Mouse (Mus musculus) right cerebral cortex, adult 2 months (tissue): ENCODE measurements around the gene Slc5a2.

Source experiments
- DNase-seq, 2 experiments: peaks; one replicate each; pipeline ENCODE4 v3.0.0; 2021 to 2022; ENCODE audit warnings: low spot score in 2 of 2

Slc5a2 gene

DNA sequence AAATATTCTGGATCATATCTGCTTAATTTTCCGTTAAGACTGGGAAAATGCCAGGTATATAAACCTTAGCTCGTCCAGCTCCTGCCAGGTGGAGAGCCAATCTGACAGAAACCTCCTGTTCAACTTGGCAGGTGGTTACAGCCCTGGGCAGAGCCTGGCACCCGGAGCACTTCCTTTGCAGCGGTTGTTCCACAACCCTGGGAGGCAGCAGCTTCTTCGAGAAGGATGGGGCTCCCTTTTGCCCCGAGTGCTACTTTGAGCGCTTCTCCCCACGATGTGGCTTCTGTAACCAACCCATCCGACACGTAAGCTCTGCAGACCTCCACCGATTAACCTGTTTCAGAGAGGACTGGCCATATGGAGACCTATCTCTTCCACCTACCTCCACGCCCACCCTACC lies 13.5 kb upstream of the Slc5a2 start:
- DNase-seq, result no peak

DNA sequence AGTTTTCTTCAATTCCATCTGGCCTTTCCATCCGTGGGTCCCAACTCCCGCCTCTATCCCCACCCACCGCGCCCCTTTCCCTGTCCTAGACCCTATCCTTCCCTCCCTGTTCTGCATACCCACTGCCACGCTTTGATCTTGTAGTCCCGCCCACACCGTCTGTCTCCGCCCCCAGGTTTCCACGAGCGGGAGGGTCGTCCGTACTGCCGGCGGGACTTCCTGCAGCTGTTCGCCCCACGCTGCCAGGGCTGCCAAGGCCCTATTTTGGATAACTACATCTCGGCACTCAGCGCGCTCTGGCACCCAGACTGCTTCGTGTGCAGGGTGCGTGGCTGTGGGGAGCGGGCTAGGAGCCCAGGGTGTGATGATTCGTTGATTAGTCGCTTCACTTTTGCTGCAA lies 12.8 kb upstream of the Slc5a2 start:
- peak; percentile 75 to 80 for DNase-seq

DNA sequence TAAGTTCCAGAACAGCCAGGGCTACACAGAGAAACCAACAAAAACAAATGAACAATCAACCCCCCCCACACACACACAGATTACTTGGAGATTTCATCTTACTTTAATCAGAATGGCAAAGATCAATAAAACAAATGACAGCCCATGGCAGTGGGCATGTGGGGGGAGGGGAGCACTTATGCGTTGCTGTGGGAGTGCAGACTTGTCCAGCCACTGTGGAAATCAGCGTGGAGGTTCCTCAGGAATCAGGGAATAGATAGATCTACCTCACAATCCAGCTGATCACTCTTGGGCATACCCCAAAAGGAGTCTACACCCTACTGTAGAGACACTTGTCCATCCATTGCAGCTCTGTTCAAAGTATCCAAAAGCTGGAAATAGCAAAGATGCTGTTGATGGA lies 10.5 kb upstream of the Slc5a2 start:
- no peak for DNase-seq

DNA sequence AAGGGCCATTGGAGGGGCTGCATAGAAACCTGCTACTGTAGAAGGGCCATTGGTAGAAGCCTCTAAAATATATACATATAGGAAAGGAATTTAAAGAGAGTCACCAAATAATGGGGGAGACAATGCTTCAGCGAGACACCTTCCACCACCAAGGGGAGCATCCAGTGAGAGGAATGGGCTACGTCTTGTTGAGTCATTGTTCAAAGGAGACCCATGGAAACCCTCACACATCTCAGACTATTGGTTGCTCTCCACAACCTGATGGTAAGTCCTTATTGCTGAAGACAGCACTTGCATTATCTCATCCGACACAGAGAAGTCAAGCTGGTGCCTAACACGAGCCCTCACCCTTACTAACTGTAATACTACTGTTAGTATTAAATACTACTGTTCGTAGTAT lies 9.7 kb upstream of the Slc5a2 start:
- DNase-seq, result no peak

DNA sequence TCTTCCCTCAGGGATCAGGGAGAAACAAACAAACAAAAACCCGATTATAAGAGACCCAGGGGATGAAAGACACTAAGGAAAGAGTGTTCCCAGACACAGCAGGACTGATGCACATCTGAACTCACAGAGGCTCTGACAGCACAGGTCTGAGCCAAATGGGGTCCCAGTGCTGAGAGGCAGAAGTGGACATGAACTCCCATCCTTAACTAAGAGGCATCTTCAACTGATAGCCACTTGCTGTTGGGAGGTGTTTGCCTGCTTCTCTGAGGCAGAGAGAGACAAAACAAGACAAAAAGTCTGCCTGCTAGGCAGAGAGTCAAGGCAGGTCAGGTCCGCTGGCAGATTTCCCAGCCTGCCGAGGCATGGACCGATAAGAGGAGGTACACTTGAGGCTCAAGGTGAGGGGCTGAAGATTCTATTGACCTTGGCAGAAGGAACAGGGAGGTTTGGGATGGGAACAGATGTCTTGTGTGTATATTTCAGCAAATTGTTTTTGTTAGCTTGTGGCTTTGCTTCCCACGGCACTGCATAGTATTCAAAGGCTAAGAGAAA lies 8.6 kb upstream of the Slc5a2 start:
- DNase-seq, result no peak

DNA sequence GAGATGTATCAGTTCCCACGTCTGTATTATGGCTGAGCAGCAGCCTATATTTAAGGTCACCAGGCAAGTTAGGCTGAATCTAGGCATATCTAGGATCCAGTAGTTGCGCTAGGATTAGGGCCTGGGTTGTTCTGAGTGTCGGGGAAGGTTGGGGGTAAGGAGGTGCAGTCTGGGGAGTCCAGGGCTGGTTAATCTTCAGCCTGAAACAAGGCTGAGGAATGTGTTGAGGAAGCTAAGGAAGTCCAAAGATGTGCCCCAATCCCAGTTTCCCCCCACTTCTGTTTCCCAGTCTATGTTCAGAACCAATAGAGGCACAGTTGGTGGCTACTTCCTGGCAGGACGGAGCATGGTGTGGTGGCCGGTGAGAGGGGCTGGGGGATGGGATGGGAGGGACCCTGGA lies 599 bp downstream of the Slc5a2 start:
- no peak for DNase-seq

DNA sequence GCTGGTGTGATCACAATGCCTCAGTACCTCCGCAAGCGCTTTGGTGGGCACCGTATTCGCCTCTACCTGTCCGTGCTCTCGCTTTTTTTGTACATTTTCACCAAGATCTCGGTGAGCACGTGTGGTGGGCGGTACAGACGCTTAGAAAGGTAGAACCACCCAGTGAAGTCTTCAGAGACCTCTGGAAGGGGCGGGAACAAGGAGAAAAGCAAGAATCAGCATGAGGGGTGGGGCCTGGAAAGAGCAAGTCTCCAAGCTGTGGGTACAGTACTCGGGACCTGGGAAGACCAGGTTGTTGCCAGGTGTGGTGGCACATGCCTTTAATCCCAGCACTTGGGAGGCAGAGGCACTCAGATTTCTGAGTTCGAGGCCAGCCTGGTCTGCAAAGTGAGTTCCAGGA lies 1.9 kb downstream of the Slc5a2 start:
- DNase-seq, result no peak

DNA sequence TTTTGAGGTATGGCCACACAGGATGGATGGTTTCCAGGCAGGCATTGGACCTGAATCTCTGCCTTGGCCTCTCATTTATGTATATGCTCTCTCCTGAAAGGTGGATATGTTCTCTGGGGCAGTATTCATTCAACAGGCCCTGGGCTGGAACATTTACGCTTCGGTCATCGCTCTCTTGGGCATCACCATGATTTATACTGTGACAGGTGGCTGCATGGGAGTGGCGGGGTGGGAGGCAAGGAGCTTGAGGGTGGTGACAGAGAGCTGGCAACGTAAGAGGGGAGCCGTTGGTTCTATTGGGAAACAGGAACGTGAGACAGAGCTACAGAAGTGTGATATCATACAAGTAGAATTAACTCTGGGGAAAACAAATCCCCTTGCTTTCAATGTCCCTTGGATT lies 2.4 kb downstream of the Slc5a2 start:
- DNase-seq, result no peak

DNA sequence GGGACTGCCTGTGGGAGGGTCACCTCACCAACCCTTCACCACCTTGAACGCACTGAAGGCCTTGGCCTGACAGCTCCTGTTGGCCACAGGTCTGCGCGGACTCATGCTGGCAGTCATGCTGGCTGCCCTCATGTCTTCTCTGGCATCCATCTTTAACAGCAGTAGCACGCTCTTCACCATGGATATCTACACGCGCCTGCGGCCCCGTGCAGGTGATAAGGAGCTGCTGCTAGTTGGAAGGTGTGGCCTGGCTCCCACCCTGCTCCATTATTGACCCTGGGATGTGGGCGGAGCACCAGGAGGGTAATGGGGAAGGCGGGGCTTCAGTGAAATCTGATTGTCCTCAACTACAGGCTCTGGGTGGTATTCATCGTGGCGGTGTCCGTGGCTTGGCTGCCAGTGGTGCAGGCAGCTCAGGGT lies 5.0 kb downstream of the Slc5a2 start:
- DNase-seq, result no peak

DNA sequence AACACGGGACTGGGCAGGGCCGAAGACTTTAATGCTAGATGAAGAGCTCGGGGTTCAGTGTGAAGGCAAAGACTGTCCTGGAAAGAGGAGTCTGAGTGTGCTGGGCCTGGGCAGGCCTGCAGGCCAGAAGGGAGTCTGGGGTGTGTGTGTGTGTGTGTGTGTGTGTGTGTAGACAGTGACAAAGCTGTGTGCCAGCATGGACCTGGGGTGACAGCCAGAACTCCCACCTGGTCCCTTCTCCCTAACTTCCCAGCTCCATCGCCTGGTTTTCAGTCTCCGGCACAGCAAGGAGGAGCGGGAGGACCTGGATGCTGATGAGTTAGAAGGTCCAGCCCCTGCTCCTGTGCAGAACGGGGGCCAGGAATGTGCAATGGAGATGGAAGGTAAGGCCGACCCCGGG lies 6.0 kb downstream of the Slc5a2 start:
- DNase-seq, result no peak

DNA sequence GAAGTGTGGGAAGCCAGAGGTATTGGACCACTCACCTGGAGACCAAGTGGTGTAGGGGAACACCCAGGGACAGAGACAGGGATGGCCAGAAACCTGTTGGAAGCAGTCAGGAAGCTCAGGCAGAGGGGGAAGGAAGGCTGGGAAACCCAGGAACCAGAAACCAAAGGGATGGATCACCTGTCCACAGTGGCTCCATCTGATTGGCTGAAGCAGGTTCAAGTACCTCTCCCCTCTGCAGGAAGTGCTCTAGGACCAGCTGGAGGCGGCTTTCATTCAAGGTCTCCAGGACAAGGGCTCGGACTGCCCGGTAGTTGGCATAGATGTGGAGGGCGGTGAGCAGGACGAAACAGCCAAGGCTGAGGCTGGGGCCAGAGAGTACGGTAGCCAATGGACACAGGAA lies 10.6 kb downstream of the Slc5a2 start:
- DNase-seq, result no peak

DNA sequence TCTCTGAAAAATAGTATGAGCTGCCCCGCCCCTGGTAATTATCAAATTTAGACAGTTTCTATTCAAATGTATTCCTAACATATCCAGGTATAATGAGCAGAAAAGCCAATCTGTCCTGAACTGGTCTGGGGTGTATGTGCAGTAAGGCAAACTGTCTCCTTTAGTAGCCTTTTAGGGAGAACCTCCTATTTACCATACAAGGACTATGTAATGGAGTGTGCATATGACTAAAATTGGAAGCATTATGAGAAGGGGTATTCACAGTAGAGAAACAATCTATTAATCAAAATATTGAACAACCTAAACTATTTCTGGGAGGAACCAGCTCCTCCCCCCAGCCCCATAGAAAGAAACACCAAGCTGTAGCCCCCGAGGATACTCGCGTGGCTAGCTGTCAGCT lies 14.3 kb downstream of the Slc5a2 start:
- DNase-seq, result no peak

DNA sequence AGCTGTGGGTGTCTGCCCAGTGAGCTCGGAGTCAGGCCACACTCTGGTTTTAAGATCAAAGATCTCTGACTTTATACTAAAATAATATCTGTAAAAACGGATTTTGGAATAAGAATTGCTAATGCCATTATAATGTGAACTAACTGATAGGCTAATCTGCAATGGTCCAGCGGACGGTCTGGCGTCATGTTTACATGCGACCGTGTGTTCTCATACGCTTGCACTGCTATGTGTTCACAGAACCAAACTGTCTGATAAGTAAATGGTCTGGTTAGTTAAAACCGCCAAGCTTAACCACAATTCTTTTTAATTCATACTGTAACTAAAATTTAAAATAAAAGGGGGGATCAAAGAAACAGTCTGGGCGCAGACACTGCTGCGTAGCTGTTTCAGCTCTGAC lies 16.3 kb downstream of the Slc5a2 start:
- DNase-seq, result no peak

DNA sequence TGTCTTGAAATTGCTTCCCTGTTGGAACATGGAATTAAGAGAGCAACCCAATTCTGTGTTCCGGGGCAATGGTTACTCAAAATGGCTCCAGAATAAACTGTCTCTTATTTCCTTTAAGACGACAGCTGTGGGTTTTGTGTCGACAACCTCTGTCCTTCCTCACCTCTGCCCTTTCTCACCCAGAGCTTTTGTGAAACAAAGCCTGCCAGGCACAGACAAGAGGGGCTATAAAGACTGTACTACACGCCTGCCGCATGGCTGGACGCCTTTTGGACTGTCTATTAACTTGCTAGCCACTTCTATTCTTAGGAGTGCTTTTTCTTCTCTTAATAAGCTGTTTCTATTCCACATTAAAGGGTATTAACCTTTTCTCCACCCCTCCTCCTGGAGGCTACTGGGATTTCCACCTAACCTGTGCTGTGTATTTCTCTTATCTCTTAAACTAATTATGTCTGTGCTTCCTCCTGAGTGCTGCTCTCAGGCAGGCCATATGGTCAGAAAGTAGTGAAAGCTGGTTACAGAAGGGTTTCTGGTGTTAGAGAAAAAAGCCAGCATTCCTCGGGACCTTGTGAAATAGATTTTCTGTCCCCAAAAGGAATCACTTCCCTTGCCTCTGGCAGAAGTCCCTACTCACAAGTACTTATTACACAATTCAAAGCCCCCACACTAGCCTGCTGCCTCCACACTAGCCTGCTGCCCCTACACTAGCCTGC lies 17.2 kb downstream of the Slc5a2 start:
- DNase-seq, result no peak

DNA sequence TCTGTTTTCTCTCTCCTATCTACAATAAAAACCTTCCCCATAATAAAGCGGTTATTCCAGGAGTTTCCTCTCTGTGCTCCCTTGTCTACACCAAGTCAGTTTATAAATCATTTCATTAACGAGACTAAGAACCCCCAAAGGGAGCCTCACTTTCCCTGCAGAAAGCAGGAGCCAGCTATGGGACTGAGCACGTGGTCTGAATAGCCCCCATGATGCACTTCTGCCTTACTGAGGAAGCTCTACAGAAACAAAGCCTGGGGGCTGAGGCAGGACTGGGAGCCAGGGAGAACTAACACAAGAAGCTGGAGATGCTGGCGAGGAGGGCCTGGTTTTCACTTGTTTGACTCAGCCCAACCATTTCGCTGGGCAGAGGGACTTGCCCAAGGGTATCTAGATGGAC lies 18.6 kb downstream of the Slc5a2 start:
- DNase-seq, result no peak

DNA sequence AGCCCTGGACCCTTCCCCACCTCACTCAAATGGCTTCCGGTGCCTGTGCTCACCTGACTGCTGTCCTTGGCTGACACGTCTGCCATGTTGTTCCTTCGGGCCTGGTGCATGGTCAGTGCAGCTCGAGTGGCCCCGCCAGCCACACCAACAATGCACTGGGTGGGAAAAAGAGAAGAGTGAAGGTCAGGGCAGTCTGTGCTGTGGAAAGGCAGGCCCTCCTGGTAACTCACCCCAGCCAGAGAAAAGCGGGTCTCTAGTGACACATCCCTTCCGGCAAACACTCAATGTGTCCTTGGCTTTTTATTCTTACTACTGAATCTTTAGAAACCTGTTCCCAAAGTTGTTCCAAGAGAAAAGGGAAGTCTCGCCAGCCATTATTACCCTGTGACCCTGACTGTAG lies 19.6 kb downstream of the Slc5a2 start:
- DNase-seq, result no peak

DNA sequence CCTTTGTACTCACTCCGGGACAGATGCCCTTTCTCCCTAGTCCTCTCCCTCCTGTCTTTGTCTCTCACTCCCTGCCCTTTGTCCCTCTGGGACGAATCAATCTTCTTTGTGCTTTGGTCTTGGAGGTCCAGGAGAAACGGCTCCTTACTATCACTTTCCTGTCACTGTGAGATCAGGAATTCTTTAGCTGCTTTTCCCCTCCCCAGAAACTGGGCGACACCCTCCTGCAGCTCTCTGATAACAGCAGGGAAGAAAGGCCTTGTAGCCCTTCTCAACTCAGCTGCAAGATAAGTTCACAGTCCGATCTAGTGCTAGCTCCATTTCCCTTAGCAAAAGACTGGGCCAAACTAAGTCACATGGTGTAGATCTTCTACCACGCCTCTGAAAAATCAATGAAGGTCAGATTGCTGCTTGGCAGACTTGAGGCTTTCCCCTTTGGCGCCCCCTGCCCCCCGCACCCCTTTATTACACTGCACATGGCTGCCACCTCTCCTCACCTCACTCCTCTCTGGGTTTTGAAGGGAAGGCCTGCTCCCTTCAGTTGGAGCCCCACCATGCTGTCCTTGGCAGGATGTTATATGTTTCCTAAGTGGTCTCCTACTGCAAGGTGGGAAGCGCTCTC lies 23.6 kb downstream of the Slc5a2 start:
- no peak for DNase-seq

DNA sequence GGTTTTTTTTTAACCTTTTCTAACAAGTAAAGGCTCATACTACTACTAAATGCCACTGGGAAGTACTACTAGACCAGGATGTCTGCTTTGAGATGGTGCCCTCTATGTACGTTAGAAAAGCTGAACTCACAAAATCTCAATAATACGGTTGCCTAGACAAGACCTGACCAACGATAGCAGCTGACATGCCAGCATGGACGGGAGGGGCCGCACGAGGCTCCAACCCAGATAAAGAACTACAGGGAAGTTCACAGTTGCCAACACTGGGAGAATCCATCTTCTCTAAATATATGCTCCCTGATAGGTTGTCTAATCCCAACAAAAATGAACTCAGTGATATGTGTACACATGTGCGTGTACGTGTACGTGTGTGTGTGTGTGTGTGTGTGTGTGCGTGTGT lies 29.3 kb downstream of the Slc5a2 start:
- DNase-seq, result no peak

DNA sequence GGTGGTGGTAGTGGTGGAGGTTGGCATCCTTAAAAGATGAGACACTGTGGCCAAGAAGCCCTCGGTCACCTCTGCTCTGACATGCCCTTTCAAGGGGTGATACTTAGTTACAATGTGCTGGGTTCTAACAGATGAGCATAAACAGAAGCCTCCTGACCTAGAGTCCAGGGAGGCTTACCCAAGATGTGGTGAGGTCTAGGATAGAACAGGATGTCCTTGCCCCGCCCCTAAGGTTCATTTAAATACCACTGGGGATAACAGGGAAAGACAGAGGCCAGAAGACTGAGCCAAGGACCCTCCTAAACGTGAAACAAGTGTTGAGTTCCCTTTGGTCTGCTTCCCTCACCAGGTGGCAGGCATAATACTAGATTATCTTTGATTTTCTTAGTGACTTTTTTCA lies 31.1 kb downstream of the Slc5a2 start:
- DNase-seq, result no peak

DNA sequence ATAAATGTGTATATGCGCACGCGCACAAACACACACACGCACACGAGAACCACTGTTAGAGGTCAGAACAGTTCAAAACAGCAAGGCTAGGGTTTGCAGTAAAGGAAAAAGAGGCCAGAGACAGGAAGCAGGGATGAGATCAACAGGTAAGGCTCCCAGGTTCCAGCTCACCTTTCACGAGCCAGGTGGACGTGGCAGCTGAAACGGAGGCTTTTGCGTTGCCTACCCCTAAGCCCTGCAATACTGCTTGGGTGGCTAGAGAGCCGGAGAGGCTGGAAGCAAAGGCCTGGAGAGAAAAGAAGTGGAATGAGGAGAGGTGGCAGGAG lies 31.8 kb downstream of the Slc5a2 start:
- no peak for DNase-seq

DNA sequence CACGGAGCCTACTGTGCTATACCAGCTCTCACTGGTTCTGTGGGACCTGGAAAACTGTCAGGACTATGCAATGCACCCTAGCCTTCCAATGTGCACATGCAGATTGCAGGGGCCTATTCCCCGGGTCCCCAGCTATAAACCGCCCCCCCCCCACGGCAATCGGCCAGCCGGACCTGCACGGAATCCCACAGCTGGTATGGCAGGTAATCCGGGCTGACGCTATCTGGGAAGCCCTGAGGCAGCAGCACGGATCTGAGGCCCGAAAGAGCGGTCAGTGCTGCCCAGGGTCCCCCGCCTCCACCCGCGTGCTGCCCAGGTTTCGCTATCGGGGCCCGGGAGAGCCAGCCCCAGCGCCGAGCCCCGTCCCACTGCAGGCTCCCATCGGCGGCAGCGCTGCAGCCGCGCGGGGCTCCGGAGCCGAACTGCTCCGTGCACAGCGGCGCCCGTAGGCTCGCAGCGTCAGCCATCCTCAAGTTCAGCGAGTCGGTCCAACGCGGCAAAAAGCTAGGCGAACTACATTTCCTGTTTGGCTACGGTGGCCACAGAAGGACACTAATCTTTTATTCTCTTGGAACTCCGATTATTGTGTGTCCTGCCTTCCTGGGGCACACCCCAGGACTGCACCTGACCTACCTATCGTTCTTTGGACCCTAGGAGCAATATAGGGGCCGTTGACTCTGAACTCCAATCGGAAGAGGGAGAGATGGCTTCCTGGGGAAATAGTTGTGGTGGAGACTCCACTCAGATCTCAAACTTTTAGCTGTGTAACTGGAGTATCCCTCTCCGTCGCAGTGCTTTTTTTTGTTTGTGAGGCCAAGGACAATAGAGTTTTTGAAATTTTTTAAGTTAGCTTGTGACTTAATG lies 32.4 kb downstream of the Slc5a2 start, which contains the start of gene BC017158:
Gene BC017158 (minus strand): TSS at position 554 of the 864 bp plus-strand sequence.
- DNase-seq, result peak; percentile 83 to 85

DNA sequence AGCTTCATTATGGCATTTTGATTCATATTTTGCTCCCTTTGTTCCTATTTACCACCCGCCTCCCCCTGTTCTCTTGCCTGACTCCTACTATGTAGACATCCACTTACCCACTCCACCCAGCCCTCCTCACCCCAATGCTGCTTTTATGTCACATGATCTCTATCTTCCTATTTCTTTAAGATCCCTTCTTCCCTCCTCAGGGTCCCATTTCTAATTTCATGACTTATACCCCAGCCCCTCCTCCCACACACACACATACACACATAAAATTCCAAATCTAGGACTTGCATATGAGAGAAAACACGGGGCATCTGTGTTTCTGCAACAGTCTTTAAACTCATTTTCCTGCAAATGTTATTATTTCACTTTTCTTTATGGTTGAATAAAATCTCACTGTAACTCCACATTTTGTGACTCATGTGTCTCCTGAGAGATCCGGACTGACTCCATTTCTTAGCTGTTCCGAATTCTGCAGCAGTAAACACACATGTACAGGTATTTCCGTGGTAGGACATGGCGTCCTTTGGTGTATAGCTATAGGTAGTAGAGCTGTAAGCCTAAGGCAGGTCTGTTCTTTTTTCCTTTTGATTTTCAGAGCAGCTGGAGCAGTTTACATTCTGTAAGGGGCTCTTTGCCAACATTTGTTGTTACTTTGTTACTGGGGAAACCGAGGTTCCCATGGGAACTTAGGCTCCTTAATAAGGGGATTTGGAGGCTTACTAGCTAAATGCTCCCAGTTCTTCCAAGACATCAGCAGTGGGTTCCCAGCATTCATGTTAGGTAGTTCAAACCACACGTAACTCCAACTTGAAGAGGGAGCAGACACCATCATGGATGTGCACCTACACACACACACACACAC lies 33.3 kb downstream of the Slc5a2 start:
- peak in 1 of 2 experiments; percentile 17 for DNase-seq
